Mouse (Mus musculus): ENCODE results near the gene St5.

Gene St5

DNA sequence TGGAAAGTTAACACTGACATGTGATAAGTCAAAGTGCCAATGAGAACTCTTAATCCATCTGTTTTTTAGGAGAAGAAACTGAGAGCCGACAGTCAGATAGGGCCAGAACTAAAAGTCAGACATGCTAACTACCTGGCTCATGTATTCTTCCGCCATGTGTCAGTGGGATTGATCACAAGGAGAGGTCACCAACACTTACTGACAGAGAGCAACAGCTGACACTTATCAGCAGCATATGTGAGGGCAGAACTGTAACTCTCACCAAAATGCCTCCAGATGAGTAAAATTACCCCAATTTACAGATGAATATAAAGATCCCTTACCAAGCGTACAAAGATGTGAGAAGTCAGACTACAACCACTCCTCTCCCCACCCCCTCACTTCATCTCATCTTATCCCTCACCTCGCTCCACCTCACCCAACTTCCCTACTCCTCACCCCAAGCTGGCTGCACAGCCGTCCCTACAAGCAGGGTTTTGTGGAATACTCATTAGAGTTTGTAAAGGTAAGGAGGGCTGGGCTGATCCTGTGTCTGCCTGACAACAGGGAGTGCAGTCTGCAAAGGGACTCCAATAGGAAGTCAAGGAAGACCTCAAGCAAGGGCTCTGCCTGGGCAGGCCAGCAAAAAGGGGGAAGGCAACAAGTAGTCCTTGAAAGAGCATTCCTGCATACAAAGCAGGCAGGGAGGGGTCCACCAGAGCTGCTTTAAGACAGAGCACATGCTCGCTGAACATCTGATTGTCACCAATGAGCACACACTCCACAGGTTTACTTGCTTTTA, 93.7 kb downstream of the St5 start:
- no peak for DNase-seq (ENCODE audit: low spot score)

DNA sequence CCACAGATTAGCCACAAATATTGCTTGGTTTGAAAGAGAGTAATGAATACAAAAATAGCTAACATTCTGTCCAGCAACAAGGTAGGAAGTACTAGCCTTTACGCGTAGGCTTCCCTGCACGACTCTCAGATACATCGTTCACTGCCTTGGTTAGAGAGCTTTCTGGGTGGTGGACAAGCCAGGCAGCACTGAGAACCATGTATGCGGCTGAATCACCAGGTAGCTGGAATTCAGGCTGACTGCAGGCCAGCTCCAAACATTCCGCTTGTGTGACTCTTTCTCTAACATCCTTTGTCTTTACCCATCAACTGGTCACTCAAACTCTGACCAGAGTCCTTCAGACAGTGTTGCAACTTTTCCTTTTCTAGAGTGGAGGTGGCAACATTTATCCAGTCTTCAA, 94.6 kb downstream of the St5 start:
- no peak for DNase-seq (ENCODE audit: low spot score)

DNA sequence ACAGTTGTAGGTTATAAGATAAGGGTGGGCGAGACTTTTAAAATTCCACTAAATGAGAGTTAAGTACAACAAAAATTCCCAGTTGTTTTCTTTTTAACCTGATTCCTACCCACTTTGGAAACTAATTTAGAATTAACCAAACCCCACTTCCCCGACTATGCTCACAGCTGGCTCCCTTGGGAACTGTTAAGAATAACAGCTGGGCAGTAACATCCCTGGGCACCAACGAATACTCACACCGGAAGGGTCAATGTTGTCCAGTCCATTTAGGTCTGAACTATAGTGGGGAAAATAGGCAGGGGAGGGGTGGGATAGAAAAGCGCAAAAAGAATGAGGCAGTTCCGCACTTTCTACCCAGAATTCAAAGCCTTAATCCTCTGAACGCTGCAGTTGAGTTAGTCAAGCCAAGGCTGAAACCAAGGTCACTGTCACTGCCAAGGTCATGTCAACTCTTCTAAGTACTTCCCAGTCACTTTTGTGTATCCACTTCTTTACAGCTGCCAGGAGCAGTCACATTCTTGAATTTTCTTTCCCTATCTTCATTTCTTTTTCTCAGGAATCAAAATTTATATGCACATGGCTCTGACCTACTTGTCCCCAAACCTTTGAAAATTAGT, 96.3 kb downstream of the St5 start:
- DNase-seq (ENCODE audit: low spot score) = no peak

DNA sequence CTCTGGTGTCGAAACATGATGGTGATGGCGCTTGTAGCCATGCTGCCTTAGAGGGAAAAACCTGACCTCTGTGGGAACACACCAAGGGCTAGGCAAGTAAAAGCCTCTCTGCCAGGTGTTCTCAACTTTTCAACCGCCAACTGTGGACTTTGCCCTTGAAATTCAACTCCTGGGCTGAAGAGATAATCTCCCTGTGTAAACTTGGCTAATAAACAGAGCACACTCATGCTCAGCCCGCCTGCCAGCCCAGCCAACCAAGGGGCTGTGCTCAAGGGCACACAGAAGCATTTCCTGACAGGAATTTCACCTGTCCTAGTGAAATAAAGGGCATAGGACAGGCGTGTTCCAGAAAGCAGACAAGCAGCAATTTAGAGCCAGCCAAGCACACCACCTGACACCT, 100.8 kb downstream of the St5 start:
- no peak for DNase-seq (ENCODE audit: low spot score)

DNA sequence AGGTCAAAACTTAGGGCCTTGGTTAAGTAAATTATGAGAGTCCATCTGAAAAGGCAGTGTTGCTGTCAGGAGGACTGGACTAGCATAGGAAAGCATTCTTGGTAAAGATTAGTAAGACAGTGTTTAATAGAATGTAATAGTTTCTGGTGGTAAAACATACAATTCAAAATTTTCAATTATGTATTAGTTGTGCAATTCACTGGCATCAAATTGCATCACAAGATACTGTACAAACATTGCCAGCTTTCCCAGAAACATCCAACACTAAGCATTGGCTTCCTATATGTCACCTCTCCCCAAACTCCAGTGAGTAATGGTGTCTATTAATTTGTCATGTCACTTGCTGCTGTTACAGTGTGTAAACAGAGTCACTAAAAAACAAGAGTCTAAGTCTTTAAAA, 101.4 kb downstream of the St5 start:
- DNase-seq (ENCODE audit: low spot score) = no peak

DNA sequence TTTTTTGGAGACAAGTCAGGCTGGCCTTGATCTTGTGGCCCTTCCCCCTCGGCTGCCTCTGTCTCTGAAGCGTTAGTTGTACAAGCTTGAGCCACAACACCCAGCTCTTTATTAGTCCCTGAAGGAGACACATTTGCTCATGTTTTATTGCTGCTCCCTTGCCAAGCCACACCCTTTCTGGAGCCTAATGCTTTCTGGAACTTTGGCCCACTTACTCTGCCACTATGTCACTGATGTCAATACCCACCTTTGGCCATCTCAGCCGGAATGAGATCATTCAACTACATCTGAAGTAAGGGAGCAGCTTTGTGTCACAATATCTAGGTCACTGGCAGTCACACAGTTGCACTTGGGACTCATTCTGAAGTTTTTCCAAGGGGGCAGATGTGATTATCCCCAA, 102.7 kb downstream of the St5 start:
- DNase-seq (ENCODE audit: low spot score) = no peak

DNA sequence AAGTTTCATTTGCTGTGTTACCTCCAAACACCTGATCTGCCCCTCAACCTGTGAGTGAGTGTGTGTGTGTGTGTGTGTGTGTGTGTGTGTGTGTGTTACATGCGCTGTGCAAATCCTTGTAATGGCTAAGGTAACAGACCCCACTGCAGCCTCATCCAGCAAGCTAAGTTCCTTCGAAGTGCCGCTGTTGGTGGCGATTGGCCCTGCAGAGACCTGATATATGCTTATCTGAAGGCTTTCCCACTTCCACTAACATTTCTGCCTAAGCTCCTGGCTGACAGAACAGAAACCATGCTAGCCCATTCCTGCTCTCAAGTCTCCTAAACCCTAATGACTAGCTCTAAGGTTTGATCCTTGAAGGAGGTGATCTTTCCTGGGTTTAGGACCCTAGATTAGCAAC, 103.4 kb downstream of the St5 start:
- DNase-seq (ENCODE audit: low spot score) = no peak

DNA sequence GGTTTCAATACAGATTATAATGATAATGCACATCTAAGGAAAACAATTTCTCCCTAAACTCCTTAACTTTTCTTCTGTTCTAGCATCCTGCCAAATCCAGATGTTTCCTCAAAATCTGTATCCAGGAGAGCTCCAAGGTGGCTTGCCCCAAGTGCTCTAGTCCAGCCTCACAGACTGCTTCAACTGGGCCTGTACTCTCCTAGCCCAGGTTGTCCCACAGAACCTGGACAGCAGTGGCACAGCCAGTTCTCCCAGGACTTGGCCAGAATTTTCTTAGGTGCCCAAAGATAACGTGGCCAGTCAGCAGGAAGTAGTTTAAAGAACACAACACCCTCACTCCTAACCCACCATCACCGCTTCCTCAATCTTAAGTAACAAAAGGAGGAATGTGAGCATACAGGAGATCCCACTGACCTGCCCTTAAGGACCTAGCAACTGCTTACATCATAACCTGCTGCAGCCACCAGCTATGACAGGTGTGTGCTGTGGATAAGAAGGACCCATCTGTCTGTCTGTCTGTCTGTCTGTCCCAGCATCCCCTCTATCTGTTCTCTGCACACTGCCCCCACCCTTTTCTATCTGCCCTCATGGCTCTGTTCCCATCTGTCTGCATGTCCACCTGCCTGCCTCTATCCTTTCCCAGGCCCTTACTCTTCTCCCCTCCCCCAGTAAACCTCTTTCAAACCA, 108.4 kb downstream of the St5 start:
- no peak for DNase-seq (ENCODE audit: low spot score)

DNA sequence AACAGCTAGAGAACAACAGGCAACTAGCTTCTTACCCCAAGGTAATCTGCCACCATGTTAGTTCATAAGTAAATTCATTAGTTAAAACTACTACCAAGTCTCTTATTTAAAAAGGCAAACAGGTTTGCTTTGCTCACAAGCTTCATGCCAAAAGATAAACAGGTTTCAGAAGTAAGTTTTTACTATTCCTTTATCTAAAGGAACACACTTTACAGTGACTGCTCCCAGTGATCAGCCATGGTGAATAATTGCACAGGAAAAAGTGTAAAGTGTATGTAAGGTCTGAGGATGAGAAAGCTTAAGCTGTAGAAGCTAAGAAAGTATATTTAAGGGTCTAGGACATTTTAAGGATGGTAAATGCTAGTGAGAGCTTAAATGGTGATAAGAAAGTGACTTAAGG, 109.4 kb downstream of the St5 start:
- no peak for DNase-seq (ENCODE audit: low spot score)

DNA sequence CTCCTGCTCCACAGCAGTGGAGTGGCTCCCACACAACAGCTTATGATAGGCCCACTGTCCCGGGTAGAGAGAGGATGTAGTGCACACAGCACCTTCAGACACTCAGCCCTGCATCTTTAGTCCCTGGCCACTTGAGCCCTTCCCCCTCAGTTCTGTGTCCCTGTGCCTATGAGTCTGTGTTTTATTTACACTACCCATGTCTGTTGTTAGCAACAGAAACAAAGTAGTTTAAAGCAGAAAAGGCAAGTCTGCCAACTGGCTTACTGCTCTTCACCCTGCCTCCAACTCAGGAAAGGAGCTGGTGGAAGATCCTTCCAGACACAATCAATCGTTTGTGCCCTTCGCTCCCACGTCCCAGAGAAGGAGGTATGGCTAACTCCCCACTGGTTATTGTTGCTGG, 111.2 kb downstream of the St5 start:
- no peak for DNase-seq (ENCODE audit: low spot score)

DNA sequence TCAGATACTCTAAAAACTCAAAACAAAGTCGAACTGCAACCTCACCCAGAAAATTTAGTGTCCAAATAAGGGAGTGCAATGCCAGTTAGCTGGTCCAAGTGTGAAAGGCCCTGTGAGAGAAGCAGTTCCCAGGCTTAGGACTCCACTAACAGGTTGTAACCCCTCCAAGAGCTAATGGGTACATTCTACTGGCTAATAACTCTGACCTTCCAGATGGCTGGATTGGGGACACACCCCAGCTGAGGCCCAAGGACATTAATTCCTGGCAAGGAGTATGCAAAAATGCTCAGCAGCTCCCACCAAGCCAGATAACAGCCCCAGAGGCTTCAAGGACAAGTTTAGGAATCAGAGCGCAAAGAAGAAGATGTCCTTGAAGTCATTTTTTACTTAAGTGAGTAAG, 112.8 kb downstream of the St5 start:
- no peak for DNase-seq (ENCODE audit: low spot score)

DNA sequence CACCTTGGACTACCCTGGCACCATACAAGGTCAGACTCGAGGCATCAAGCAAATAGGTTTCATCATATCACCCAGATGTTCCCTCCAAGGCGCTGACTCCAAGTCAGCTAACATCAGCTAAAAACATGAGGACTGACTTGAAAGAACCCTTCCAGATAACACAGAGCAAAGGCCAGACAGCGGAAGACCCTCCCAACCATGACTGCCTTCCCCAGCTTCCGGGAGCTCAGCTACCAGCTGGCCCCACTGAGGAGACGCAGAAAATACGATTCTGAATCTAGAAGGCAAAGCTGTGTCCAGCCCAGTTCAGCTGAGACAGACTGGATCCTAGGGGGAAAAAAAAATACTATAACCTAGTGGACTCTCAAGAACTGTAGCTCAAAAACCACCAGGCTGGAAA, 114.4 kb downstream of the St5 start:
- DNase-seq (ENCODE audit: low spot score) = no peak

DNA sequence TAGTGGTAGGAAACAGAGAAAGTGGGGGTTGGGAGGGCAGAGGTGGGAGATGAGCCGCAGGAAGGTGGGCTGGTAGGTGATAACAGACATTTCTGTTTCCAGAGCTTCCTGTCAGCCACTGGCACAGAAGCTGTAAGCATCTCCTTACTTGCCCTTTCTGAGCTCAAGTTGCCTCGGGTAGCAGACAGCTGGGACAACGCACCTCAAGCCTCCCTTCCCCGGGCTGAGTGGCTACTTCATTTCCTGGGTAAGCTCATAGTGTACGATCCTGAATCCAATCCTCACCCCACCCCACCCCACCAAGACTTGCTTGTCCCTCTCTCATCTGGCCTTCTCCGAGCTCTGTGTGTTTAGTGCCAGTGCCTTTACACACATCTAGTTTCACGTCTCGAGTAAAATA, 115.3 kb downstream of the St5 start:
- DNase-seq (ENCODE audit: low spot score) = no peak

DNA sequence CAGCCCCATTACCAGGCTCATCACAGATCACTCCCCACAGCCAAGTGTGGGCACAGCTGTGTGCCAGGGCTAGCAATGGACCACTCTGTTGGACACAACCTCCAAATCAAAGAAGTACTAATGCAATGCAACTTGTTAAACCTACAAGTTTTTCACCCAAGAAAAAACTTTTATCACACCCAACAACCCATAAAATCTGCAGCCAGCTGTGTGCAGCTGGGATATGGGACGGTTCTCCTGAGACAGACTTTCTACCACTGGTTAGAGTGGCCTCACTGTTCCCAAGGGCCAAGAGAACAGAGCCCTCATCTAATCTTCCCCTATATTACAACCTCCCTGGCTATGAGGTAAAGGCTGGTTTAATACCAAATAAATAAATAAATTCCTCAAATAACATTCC, 118.9 kb downstream of the St5 start:
- DNase-seq (ENCODE audit: low spot score) = no peak

DNA sequence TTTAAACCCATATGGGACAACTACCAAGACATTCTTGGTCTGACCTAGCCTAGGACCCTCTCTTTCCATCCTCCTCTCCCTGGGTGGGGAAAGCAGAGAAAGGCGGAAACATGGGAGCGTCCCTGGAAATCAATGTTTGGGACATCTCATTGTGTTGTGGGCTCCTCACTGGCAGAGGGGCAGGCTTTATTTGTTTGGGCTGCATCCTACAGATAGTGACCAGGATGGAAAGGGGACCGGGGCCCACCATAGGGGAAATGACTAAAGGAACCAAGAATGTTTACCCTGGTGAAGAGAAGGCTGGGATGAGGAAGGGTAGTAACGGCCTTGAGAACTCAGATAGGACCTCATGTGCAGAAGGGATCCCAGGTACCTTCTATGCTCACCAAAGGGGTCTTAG, 122.9 kb downstream of the St5 start:
- no peak for DNase-seq (ENCODE audit: low spot score)

DNA sequence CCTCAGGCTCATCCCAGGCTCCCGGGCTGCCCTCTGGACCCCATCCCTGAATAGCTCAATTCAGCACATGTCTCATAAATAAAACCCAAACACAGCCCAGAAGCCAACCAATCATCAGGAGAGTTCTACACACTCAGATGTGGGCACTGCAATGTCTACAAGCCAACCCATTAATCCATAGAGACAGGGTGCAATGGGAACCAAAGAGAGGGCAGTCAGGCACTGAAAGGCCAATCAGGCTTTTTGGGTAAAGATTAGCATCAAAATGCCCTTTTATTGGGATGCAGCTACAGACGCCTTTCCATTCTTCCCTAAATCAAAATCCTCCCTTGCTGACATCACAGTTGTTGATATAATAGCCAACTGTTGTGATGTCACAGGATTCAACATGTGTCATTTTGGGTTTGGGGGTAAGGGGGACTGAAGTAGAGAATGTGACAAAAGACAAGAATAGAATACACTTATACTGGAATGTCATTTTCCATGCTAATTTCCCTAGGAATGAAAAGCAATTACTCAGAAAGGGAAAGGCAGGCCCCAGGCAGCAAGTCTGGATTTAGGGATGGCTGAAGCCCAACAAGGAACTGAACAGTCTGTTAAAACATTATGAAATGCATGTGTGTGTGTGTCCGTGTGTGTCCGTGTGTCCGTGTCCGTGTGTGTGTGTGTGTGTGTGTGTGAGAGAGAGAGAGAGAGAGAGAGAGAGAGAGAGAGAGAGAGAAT, 123.7 kb downstream of the St5 start:
- no peak for DNase-seq (ENCODE audit: low spot score)

DNA sequence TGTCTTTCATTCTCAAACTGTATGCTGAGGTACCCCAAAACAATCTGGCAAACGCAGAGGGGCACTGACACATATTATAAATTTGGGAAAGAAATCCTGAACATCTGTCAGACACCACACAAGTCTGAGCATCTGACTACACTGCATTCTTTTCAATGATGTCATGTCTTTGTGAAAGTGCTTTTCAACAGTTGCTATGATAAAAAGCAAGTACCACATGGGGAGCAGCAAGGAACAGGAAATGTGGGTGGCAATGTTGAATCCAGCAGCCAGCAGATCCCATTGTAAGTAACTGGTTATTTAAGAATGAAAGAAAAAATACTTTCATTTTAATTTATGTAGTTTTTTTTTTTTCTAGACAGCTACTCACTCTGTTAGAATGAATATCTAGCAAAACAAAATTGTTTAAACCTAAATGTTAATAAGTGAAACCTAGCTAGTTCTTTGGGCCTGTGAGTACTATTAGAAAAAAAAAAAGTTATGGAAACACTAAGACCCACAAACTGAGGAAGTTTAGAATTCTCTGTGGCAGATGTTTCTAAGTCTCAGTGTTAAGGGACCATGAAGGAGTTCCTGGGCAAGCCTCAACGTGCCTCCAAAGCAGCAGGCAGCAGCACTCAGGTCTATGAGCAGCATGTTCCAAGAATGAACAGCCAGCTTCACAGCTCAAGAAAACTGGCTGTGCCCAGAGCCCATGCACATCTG, 124.4 kb downstream of the St5 start:
- DNase-seq (ENCODE audit: low spot score) = no peak

DNA sequence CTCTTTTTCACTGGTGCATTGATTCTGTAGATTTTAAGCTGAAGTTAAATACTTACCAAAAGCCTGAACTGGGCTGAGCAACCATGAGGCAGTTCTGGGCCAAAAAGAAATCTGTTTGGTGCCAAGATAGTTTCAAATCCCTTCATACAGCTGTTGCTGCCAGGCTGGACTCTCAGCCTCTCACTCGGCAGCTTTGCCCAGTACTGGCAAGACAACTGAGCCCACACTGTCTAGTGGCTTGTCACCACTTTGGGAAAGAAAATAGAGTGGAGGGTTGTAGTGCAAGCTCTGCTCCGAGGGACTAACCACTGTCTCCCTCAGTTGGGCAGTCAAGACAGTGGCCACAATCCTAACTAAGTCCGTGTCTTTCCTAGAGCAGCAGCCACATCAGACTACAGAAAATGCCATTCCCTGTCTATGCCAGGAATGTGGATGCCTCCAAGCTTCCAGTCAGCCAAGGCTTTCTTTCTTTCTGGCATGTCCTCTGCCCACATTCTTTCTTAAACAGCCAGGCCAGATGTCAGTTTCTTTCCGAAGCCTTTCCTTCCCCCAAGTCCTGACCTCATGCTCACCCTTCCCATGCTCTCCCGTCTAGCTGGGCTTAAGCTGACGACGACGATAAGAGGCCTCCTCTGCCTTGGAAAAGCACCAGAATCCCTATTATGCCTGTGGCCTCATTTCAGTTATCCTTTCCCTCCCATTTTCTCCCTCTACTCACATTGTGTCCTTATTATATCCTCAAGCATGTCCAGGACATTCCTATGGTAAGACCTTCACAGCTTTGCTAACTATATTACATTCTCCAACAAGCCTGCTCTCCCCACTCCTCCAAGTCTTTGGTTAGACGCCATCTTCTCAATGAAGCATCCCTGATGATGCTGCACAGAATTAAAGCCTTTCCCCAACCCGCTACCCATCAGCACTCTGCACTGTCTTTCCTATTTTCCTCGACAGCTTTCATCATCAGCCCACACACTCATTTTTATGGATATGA, 126.8 kb downstream of the St5 start:
- no peak for DNase-seq (ENCODE audit: low spot score)

DNA sequence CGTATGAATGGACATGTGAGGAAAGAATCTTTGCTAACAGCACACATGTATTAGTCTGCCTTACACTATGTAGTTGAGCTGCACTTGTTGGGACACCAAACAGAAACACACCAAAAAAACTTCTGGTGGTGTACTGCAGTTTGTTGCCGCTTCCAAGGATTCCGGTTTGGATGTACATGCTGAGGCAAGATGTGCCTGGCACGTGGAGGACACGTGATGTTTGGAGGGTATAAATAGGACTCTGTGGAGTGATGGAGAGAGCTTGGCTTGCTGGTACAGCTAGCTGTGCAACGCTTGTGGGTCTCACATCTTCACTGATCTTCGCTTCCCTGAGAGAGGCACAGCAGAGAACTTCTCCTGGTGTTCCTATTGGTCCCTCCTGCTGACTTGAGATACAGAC, 129.2 kb downstream of the St5 start:
- no peak for DNase-seq (ENCODE audit: low spot score)

DNA sequence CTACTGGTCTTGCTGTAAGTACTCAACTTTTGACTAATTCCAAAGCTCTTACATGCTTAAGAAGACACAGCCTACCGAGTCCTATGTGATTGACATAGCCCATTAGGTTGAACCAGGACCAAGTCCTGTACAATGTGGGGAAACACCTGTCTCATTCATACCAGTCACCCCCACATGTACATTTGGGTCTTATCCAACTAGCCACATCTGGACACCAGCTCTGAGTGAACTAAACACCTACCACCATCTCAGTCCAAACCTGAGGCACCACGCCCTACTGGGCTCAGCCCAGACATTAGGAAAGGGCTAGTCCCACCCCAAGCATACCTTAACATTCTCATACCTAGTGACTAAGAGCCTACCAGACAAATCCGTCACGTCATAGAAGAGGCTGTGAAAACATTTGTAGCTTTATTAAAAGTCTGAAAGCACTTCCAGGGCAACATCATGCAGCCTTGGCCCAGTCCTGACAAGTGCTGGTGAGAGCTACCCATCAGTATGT, 135.0 kb downstream of the St5 start:
- DNase-seq (ENCODE audit: low spot score) = no peak

Data from left cerebral cortex, adult 11 months (tissue).